Mouse (Mus musculus) ES-E14 (cell line): ENCODE data around the gene Depp1.

Experiments
- HCFC1 ChIP-seq: IDR thresholded peaks from 2 replicates; pipeline ENCODE4 v1.6.1; 2012; ENCODE audit warnings: low read length, inconsistent platforms, borderline replicate concordance; ENCODE audit not compliant: insufficient read depth
- MAFK ChIP-seq: IDR thresholded peaks from 2 replicates; pipeline ENCODE4 v1.6.1; 2014; ENCODE audit warnings: mild to moderate bottlenecking, low read depth, low read length, inconsistent platforms; ENCODE audit not compliant: insufficient read depth
- ZC3H11A ChIP-seq: IDR thresholded peaks from 2 replicates; pipeline ENCODE4 v1.6.1; 2012; ENCODE audit warnings: low read depth, mild to moderate bottlenecking, inconsistent platforms, low read length, borderline replicate concordance

DNA sequence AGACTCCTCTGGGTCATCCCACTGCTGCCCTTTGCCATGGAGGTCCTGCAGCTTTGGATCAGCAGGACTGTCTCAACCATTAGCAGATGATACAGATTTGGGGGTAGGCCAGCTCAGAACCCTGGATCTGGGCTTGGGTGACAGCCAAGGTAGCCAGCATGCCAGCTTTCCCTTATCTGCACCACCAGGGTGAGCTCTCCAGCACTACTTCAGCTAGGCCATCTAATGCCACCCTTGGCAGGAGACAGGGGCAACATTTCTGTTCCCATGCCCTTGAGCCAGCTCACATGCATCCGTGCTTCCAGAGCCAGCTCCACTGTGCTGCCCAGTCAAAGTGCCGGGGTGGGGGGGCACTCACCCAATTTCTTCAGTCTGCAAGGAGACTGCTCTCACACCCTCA lies 34.7 kb upstream of the Depp1 start:
- TF ChIP-seq MAFK (no peak), ZC3H11A (no peak), HCFC1 (no peak)
